Mouse (Mus musculus) limb, embryonic 15.5 days (tissue): ENCODE results near the gene Slc25a17. TPM values are rescaled to one million over a fixed set of nuclear protein-coding genes. Genes with fewer than 3 reads are reported as not detected.

Experiments
- ATAC-seq: fragments of 200-750 bp; cut with Nextera tagmentation; 2 replicates; pipeline ENCODE4 v1.8.0; 2017; ENCODE audit warnings: low read depth, moderate TSS enrichment; ENCODE audit not compliant: insufficient number of reproducible peaks, low FRiP score, low TSS enrichment
- H3K27ac ChIP-seq: fragments of 300-500 bp; sonication (generic); 2 replicates; pipeline ENCODE4 v1.5.1; 2015; ENCODE audit warnings: moderate library complexity, mild to moderate bottlenecking, inconsistent platforms
- H3K27me3 ChIP-seq: fragments of 300-500 bp; sonication (generic); 2 replicates; pipeline ENCODE4 v1.6.1; 2015; ENCODE audit warnings: inconsistent platforms
- H3K36me3 ChIP-seq: fragments of 300-500 bp; sonication (generic); 2 replicates; pipeline ENCODE4 v1.6.1; 2015; ENCODE audit warnings: inconsistent platforms
- H3K4me1 ChIP-seq: fragments of 300-500 bp; sonication (generic); 2 replicates; pipeline ENCODE4 v1.6.1; 2015; ENCODE audit warnings: inconsistent platforms
- H3K4me2 ChIP-seq: fragments of 300-500 bp; sonication (generic); 2 replicates; pipeline ENCODE4 v1.6.1; 2015; ENCODE audit warnings: mild to moderate bottlenecking, inconsistent platforms
- H3K4me3 ChIP-seq: fragments of 300-500 bp; sonication (generic); 2 replicates; pipeline ENCODE4 v1.5.1; 2015; ENCODE audit warnings: mild to moderate bottlenecking, inconsistent platforms
- H3K9ac ChIP-seq: fragments of 300-500 bp; sonication (generic); 2 replicates; pipeline ENCODE4 v1.6.1; 2015; ENCODE audit warnings: inconsistent platforms
- H3K9me3 ChIP-seq: fragments of 300-500 bp; sonication (generic); 2 replicates; pipeline ENCODE4 v1.6.1; 2016; ENCODE audit warnings: inconsistent platforms
- WGBS: fragments of 180-500 bp; shearing (Covaris S2); methylation state at CpG from one replicate; pipeline ENCODE4 v1.1.7; 2015; 5-methylcytosine and 5-hydroxymethylcytosine counted together
- polyA plus RNA-seq: library from polyadenylated mRNA; unstranded; fragments of >200 nt; fragmentation: Nextera tagmentation; extraction: Ambion mirVana; gene quantifications from 2 replicates; pipeline ENCODE4 v1.2.1, GENCODE M21; 2015

Gene Slc25a17
- polyA plus RNA-seq, 1 experiment from 2014 or later: 124 TPM

GRCm38 (mm10) chr15:81368601-81369000 lies 8.0 kb upstream of the Slc25a17 start:
- no peak overlapping the region for H3K4me2 ChIP-seq
- no peaks in the 10 kb centered on the region for H3K9me3 ChIP-seq
- no peak overlapping the region for H3K27ac ChIP-seq
- ATAC-seq: no peak
- H3K36me3 ChIP-seq: peaks cover 80% of the 10 kb centered on the region
- no peaks in the 10 kb centered on the region for H3K27me3 ChIP-seq
- no peak overlapping the region for H3K4me3 ChIP-seq
- H3K4me1 ChIP-seq: no peaks in the 10 kb centered on the region
- H3K9ac ChIP-seq: no peak overlapping the region
- WGBS: 88% methylated on average over 1 of the region's 1 CpGs

- peaks cover 3% of the 10 kb centered on the region; the same call in 1 of the 2 replicates for H3K4me1 ChIP-seq
- H3K27ac ChIP-seq: no peak overlapping the region
- H3K27me3 ChIP-seq: no peaks in the 10 kb centered on the region
- no peak overlapping the region for H3K4me3 ChIP-seq
- ATAC-seq: no peak
- H3K9me3 ChIP-seq: no peaks in the 10 kb centered on the region
- peaks cover 70% of the 10 kb centered on the region for H3K36me3 ChIP-seq
- WGBS: 74% methylated on average over 4 of the region's 4 CpGs
- H3K9ac ChIP-seq: no peak overlapping the region
- H3K4me2 ChIP-seq: no peak overlapping the region
These were observed 5.6 kb upstream of the Slc25a17 start for GRCm38 (mm10) chr15:81366241-81366640.

GRCm38 (mm10) chr15:81365246-81365645 lies 4.6 kb upstream of the Slc25a17 start:
- Histone ChIP-seq H3K9me3 (no peaks in the 10 kb centered on the region), H3K4me2 (no peak overlapping the region), H3K36me3 (peaks cover 61% of the 10 kb centered on the region), H3K4me1 (peaks cover 9% of the 10 kb centered on the region), H3K9ac (no peak overlapping the region), H3K27ac (no peak overlapping the region), H3K27me3 (no peaks in the 10 kb centered on the region), H3K4me3 (no peak overlapping the region)
- WGBS: 88% methylated on average over 8 of the region's 8 CpGs
- no peak for ATAC-seq

GRCm38 (mm10) chr15:81364271-81364670 lies 3.7 kb upstream of the Slc25a17 start:
- no peak overlapping the region for H3K4me2 ChIP-seq
- H3K9ac ChIP-seq: no peak overlapping the region
- WGBS: 85% methylated on average over 1 of the region's 1 CpGs
- H3K36me3 ChIP-seq: peaks cover 54% of the 10 kb centered on the region
- H3K4me1 ChIP-seq: peaks cover 18% of the 10 kb centered on the region
- H3K27me3 ChIP-seq: no peaks in the 10 kb centered on the region
- H3K4me3 ChIP-seq: no peak overlapping the region
- no peak overlapping the region for H3K27ac ChIP-seq
- ATAC-seq: no peak
- no peaks in the 10 kb centered on the region for H3K9me3 ChIP-seq

GRCm38 (mm10) chr15:81362501-81362900 lies 1.9 kb upstream of the Slc25a17 start:
- Histone ChIP-seq H3K27ac (no peak overlapping the region), H3K4me2 (no peak overlapping the region), H3K27me3 (no peaks in the 10 kb centered on the region), H3K36me3 (peaks cover 40% of the 10 kb centered on the region), H3K9me3 (no peaks in the 10 kb centered on the region), H3K9ac (no peak overlapping the region), H3K4me1 (peaks cover 22% of the 10 kb centered on the region), H3K4me3 (no peak overlapping the region)
- ATAC-seq: no peak
- 43% methylated on average over 1 of the region's 1 CpGs for WGBS

- Histone ChIP-seq H3K36me3 (peaks cover 30% of the 10 kb centered on the region), H3K4me1 (peaks cover 22% of the 10 kb centered on the region), H3K9ac (no peak overlapping the region), H3K4me2 (peak overlapping the region; percentile 70), H3K27ac (peak overlapping the region; percentile 88), H3K9me3 (no peaks in the 10 kb centered on the region), H3K27me3 (no peaks in the 10 kb centered on the region), H3K4me3 (peak overlapping the region; percentile 70; the same call in 1 of the 2 replicates)
- WGBS: 37% methylated on average over 10 of the region's 10 CpGs
- ATAC-seq: no peak
These were observed 904 bp upstream of the Slc25a17 start for GRCm38 (mm10) chr15:81361417-81362015.

- Histone ChIP-seq H3K27me3 (no peaks in the 10 kb centered on the region), H3K27ac (peak overlapping the region; percentile 88), H3K9ac (no peak overlapping the region), H3K4me2 (peak overlapping the region; percentile 70), H3K4me1 (peaks cover 22% of the 10 kb centered on the region), H3K9me3 (no peaks in the 10 kb centered on the region), H3K4me3 (peak overlapping the region; percentile 70), H3K36me3 (peaks cover 25% of the 10 kb centered on the region)
- peak; percentile 56; the same call in 1 of the 2 replicates for ATAC-seq
- 25% methylated on average over 6 of the region's 6 CpGs for WGBS
These were observed 401 bp upstream of the Slc25a17 start for GRCm38 (mm10) chr15:81361022-81361404.

GRCm38 (mm10) chr15:81359421-81359820 lies 1.2 kb downstream of the Slc25a17 start:
- no peak for ATAC-seq

GRCm38 (mm10) chr15:81358943-81359342 lies 1.7 kb downstream of the Slc25a17 start:
- H3K9ac ChIP-seq: no peak overlapping the region
- H3K4me2 ChIP-seq: no peak overlapping the region
- H3K36me3 ChIP-seq: peaks cover 9% of the 10 kb centered on the region; the same call in 1 of the 2 replicates
- peaks cover 22% of the 10 kb centered on the region for H3K4me1 ChIP-seq
- ATAC-seq: no peak
- H3K4me3 ChIP-seq: no peak overlapping the region
- WGBS: 82% methylated on average over 3 of the region's 3 CpGs
- H3K27ac ChIP-seq: no peak overlapping the region
- no peaks in the 10 kb centered on the region for H3K9me3 ChIP-seq
- H3K27me3 ChIP-seq: no peaks in the 10 kb centered on the region

More at GRCm38 (mm10) chr15:81359421-81359820, 1.2 kb downstream of the Slc25a17 start:
- Histone ChIP-seq H3K36me3 (peaks cover 11% of the 10 kb centered on the region; the same call in 1 of the 2 replicates), H3K4me3 (peak overlapping the region; percentile 70; the same call in 1 of the 2 replicates), H3K27me3 (no peaks in the 10 kb centered on the region), H3K9ac (no peak overlapping the region), H3K27ac (no peak overlapping the region), H3K9me3 (no peaks in the 10 kb centered on the region), H3K4me2 (peak overlapping the region; percentile 70; the same call in 1 of the 2 replicates), H3K4me1 (peaks cover 22% of the 10 kb centered on the region)
- WGBS: 77% methylated on average over 5 of the region's 5 CpGs

- H3K36me3 ChIP-seq: no peaks in the 10 kb centered on the region
- H3K4me1 ChIP-seq: peaks cover 22% of the 10 kb centered on the region
- H3K4me3 ChIP-seq: no peak overlapping the region
- no peak overlapping the region; the same call in 1 of the 2 replicates for H3K27ac ChIP-seq
- no peaks in the 10 kb centered on the region for H3K27me3 ChIP-seq
- H3K4me2 ChIP-seq: no peak overlapping the region
- no peak overlapping the region for H3K9ac ChIP-seq
- H3K9me3 ChIP-seq: no peaks in the 10 kb centered on the region
- 23% methylated on average over 5 of the region's 5 CpGs for WGBS
- no peak for ATAC-seq
These were observed 3.7 kb downstream of the Slc25a17 start for GRCm38 (mm10) chr15:81356946-81357345.

- Histone ChIP-seq H3K4me2 (no peak overlapping the region), H3K4me3 (no peak overlapping the region), H3K27me3 (no peaks in the 10 kb centered on the region), H3K4me1 (peaks cover 17% of the 10 kb centered on the region), H3K36me3 (no peaks in the 10 kb centered on the region), H3K27ac (no peak overlapping the region), H3K9me3 (no peaks in the 10 kb centered on the region), H3K9ac (no peak overlapping the region)
- WGBS: 65% methylated on average over 3 of the region's 3 CpGs
- ATAC-seq: no peak
These were observed 5.4 kb downstream of the Slc25a17 start for GRCm38 (mm10) chr15:81355146-81355761.

GRCm38 (mm10) chr15:81352638-81353037 lies 8.0 kb downstream of the Slc25a17 start:
- Histone ChIP-seq H3K27ac (no peak overlapping the region), H3K36me3 (no peaks in the 10 kb centered on the region), H3K9me3 (no peaks in the 10 kb centered on the region), H3K4me2 (no peak overlapping the region), H3K27me3 (no peaks in the 10 kb centered on the region), H3K4me1 (peaks cover 5% of the 10 kb centered on the region; the same call in 1 of the 2 replicates), H3K9ac (no peak overlapping the region), H3K4me3 (no peak overlapping the region)
- no peak for ATAC-seq
- 62% methylated on average over 1 of the region's 1 CpGs for WGBS
